12 mouse cellular contexts compared by ENCODE assay signal in the genomic region with DNA sequence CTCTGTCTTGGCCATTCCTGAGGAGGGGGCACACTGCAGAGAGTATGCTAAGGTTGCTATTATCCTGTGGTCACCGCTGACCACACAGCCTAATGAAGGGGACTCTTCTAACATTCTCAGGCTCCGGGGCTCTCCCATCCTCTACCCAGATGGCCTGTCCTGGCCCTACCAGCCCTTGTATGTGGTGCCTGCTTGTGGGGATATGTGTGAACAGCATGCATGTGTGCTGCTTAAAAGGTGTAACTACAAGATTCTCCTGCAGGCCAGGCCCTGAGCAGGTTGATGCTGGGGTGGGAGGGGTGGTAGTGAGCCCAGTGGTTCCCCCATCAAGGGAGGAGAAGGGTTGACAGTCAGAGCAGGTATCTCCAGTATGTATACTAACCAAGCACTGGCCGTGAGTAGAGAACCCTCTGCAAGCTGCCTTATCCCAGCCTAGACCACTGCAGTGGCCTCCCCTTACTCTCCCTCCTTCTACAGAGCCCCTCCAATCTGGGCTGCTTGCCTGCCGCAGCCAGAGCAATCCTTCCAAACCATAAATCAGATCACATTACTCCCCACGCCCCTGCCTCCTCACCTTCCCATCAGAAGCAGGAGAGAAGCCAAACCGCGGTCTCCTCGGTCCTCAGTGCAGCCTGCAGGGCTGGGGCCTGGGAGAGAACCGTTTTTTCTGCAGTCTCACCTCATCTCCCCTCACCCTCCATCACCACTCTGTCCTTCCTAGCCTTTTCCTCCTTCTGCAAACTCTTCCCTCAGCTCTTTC. TPM values are rescaled to one million over a fixed set of nuclear protein-coding genes. Genes with fewer than 3 reads are reported as not detected.
DNase-seq lines count a peak whose midpoint lies in the region; ATAC-seq and TF ChIP-seq lines count a peak whose summit lies in the region.
"Had no signal": no experiment of that assay in that cellular context is flagged by ENCODE, and none has a peak within 500 bp of the region (broad histone marks: within the 10 kb centered on the region; RNA-seq: fewer than 3 reads in every experiment).

No protein-coding gene starts in this region.

- peak; percentile 58 for TF ChIP-seq CTCF in hindbrain, postnatal 0 days (IDR thresholded peaks at IDR 0.05; ENCODE audit: low read depth)

- peaks cover 14% of the 10 kb centered on the region; the same call in 1 of the 2 replicates for H3K4me1 ChIP-seq in hindbrain, postnatal 0 days (ENCODE audit: insufficient read depth, low read length)
- H3K4me1 ChIP-seq in hindbrain, embryonic 12.5 days, result peaks cover 33% of the 10 kb centered on the region
- H3K4me1 ChIP-seq in embryonic facial prominence, embryonic 11.5 days (ENCODE audit: control insufficient read depth, insufficient read depth, low read length), result 0 out of 2 replicates have a peak, but pooled peaks cover 3% of the 10 kb centered on the region
- peaks cover 72% of the 10 kb centered on the region for H3K4me1 ChIP-seq in limb, embryonic 15.5 days

- no peak overlapping the region for H3K27ac ChIP-seq in hindbrain, postnatal 0 days
- no peak overlapping the region; the same call in 1 of the 2 replicates for H3K27ac ChIP-seq in hindbrain, embryonic 12.5 days
- H3K27ac ChIP-seq in embryonic facial prominence, embryonic 11.5 days (replicated peaks; ENCODE audit: low read depth, low read length), result no peak overlapping the region
- H3K27ac ChIP-seq in limb, embryonic 15.5 days, result peak overlapping the region; percentile 87
- H3K27ac ChIP-seq: heart, adult 2 months had no signal

- 57% methylated on average over 9 of the region's 9 CpGs for WGBS in hindbrain, postnatal 0 days
- WGBS in hindbrain, embryonic 12.5 days, result 50% methylated on average over 9 of the region's 9 CpGs
- WGBS in embryonic facial prominence, embryonic 11.5 days, result 44% methylated on average over 9 of the region's 9 CpGs
- 22% methylated on average over 9 of the region's 9 CpGs for WGBS in limb, embryonic 15.5 days

- no peak for DNase-seq in hindbrain, postnatal 0 days (ENCODE audit: low spot score)
- peak; percentile 24 for DNase-seq in 3T3-L1 (ENCODE audit: low read depth, low spot score)
- peak; percentile 17 for DNase-seq in embryonic facial prominence, embryonic 11.5 days (ENCODE audit: low spot score)
- no peak for DNase-seq in left cerebral cortex, adult 11 months (ENCODE audit: low spot score)
- no peak for DNase-seq in ovary, postnatal 10 days (ENCODE audit: low spot score)
- DNase-seq: cerebellum, postnatal 36 days; heart, adult 2 months; thymus, postnatal 4 days had no signal

- no peak overlapping the region for H3K9ac ChIP-seq in hindbrain, postnatal 0 days (replicated peaks; ENCODE audit: low read length)
- no peak overlapping the region for H3K9ac ChIP-seq in hindbrain, embryonic 12.5 days
- H3K9ac ChIP-seq in embryonic facial prominence, embryonic 11.5 days (replicated peaks; ENCODE audit: low read length), result no peak overlapping the region
- H3K9ac ChIP-seq in limb, embryonic 15.5 days, result no peak overlapping the region

- no peak overlapping the region for H3K4me2 ChIP-seq in hindbrain, postnatal 0 days (ENCODE audit: low read depth, low read length)
- H3K4me2 ChIP-seq in hindbrain, embryonic 12.5 days (replicated peaks), result no peak overlapping the region
- no peak overlapping the region for H3K4me2 ChIP-seq in embryonic facial prominence, embryonic 11.5 days (ENCODE audit: low read depth, low read length)
- peak overlapping the region; percentile 71 for H3K4me2 ChIP-seq in limb, embryonic 15.5 days

- no peaks in the 10 kb centered on the region for H3K36me3 ChIP-seq in hindbrain, postnatal 0 days (ENCODE audit: insufficient read depth, low read length)
- no peaks in the 10 kb centered on the region for H3K36me3 ChIP-seq in hindbrain, embryonic 12.5 days
- no peaks in the 10 kb centered on the region for H3K36me3 ChIP-seq in embryonic facial prominence, embryonic 11.5 days (replicated peaks; ENCODE audit: control insufficient read depth, insufficient read depth, low read depth, low read length)
- no peaks in the 10 kb centered on the region for H3K36me3 ChIP-seq in limb, embryonic 15.5 days

- no peak overlapping the region for H3K4me3 ChIP-seq in hindbrain, postnatal 0 days (ENCODE audit: low read length)
- no peak overlapping the region for H3K4me3 ChIP-seq in hindbrain, embryonic 12.5 days
- H3K4me3 ChIP-seq in embryonic facial prominence, embryonic 11.5 days (ENCODE audit: low read depth, low read length), result no peak overlapping the region
- no peak overlapping the region for H3K4me3 ChIP-seq in limb, embryonic 15.5 days
- H3K4me3 ChIP-seq: heart, adult 2 months; hindbrain, embryonic 10.5 days had no signal

- no peak for ATAC-seq in hindbrain, postnatal 0 days
- no peak for ATAC-seq in hindbrain, embryonic 12.5 days (ENCODE audit: low FRiP score)
- no peak for ATAC-seq in embryonic facial prominence, embryonic 11.5 days (replicated peaks; ENCODE audit: insufficient number of reproducible peaks, low FRiP score, low TSS enrichment, low read depth)
- ATAC-seq in limb, embryonic 15.5 days (ENCODE audit: insufficient number of reproducible peaks, low FRiP score, low TSS enrichment, low read depth), result no peak

- H3K27me3 ChIP-seq in hindbrain, postnatal 0 days (ENCODE audit: insufficient read depth, low read length), result no peaks in the 10 kb centered on the region
- peaks cover 26% of the 10 kb centered on the region; the same call in 1 of the 2 replicates for H3K27me3 ChIP-seq in hindbrain, embryonic 12.5 days
- peaks cover 19% of the 10 kb centered on the region for H3K27me3 ChIP-seq in embryonic facial prominence, embryonic 11.5 days (ENCODE audit: control insufficient read depth, insufficient read depth, low read length)
- H3K27me3 ChIP-seq in limb, embryonic 15.5 days, result peaks cover 15% of the 10 kb centered on the region

- no peaks in the 10 kb centered on the region for H3K9me3 ChIP-seq in hindbrain, postnatal 0 days (ENCODE audit: low read length)
- H3K9me3 ChIP-seq in hindbrain, embryonic 12.5 days (replicated peaks), result no peaks in the 10 kb centered on the region
- H3K9me3 ChIP-seq in embryonic facial prominence, embryonic 11.5 days (replicated peaks; ENCODE audit: control insufficient read depth, low read length), result no peaks in the 10 kb centered on the region
- H3K9me3 ChIP-seq in limb, embryonic 15.5 days, result no peaks in the 10 kb centered on the region
- H3K9me3 ChIP-seq: hindbrain, embryonic 10.5 days had no signal

RNA-seq across cellular contexts. Expression of a gene that starts 0.7 kb away (rescaled TPM):
- 3.3 and 5.9 TPM in 2 replicates for total RNA-seq in hindbrain, postnatal 0 days (2014; rRNA removed)
- 4.4 and 4.5 TPM in 2 replicates for polyA plus RNA-seq in hindbrain, postnatal 0 days (2015; fragmentation: Nextera tagmentation; extraction: Ambion mirVana)
- polyA plus RNA-seq in hindbrain, embryonic 12.5 days (2016; fragmentation: Nextera tagmentation; extraction: Ambion mirVana), result 2.0 and 2.9 TPM in 2 replicates
- polyA plus RNA-seq in embryonic facial prominence, embryonic 11.5 days (2014; fragmentation: Nextera tagmentation; extraction: Ambion mirVana), result 2.2 and 2.3 TPM in 2 replicates
- polyA plus RNA-seq in limb, embryonic 15.5 days (2015; fragmentation: Nextera tagmentation; extraction: Ambion mirVana), result 24.0 and 31.1 TPM in 2 replicates

RNA-seq across cellular contexts. Expression of a gene that starts 2.6 kb away (rescaled TPM):
- total RNA-seq in hindbrain, postnatal 0 days (2014; rRNA removed), result 39.0 and 41.8 TPM in 2 replicates
- polyA plus RNA-seq in hindbrain, postnatal 0 days (2015; fragmentation: Nextera tagmentation; extraction: Ambion mirVana), result 36.3 and 36.6 TPM in 2 replicates
- 12.5 and 12.8 TPM in 2 replicates for polyA plus RNA-seq in hindbrain, embryonic 12.5 days (2016; fragmentation: Nextera tagmentation; extraction: Ambion mirVana)
- 0.98 and 1.00 TPM in 2 replicates for polyA plus RNA-seq in embryonic facial prominence, embryonic 11.5 days (2014; fragmentation: Nextera tagmentation; extraction: Ambion mirVana)
- polyA plus RNA-seq in limb, embryonic 15.5 days (2015; fragmentation: Nextera tagmentation; extraction: Ambion mirVana), result 2.4 and 3.2 TPM in 2 replicates

RNA-seq across cellular contexts. Expression of a gene that starts 46.2 kb away (rescaled TPM):
- not detected in 2 replicates for total RNA-seq in hindbrain, postnatal 0 days (2014; rRNA removed)
- polyA plus RNA-seq in hindbrain, postnatal 0 days (2015; fragmentation: Nextera tagmentation; extraction: Ambion mirVana), result not detected in 2 replicates
- polyA plus RNA-seq in hindbrain, embryonic 12.5 days (2016; fragmentation: Nextera tagmentation; extraction: Ambion mirVana), result not detected in 2 replicates
- 2.3 TPM in 1 of 2 replicates, not detected in the other for polyA plus RNA-seq in embryonic facial prominence, embryonic 11.5 days (2014; fragmentation: Nextera tagmentation; extraction: Ambion mirVana)
- not detected in 2 replicates for polyA plus RNA-seq in limb, embryonic 15.5 days (2015; fragmentation: Nextera tagmentation; extraction: Ambion mirVana)
- total RNA-seq: heart, adult 2 months; left cerebral cortex, postnatal 25 days had no signal
- polyA plus RNA-seq: heart, adult 2 months; hindbrain, embryonic 10.5 days had no signal

RNA-seq across cellular contexts. Expression of a gene that starts 50.3 kb away (rescaled TPM):
- not detected in 2 replicates for total RNA-seq in hindbrain, postnatal 0 days (2014; rRNA removed)
- 0.13 TPM in 1 of 2 replicates, not detected in the other for polyA plus RNA-seq in hindbrain, postnatal 0 days (2015; fragmentation: Nextera tagmentation; extraction: Ambion mirVana)
- polyA plus RNA-seq in hindbrain, embryonic 12.5 days (2016; fragmentation: Nextera tagmentation; extraction: Ambion mirVana), result not detected in 2 replicates
- not detected in 2 replicates for polyA plus RNA-seq in embryonic facial prominence, embryonic 11.5 days (2014; fragmentation: Nextera tagmentation; extraction: Ambion mirVana)
- 0.33 and 0.83 TPM in 2 replicates for polyA plus RNA-seq in limb, embryonic 15.5 days (2015; fragmentation: Nextera tagmentation; extraction: Ambion mirVana)
- total RNA-seq: heart, adult 2 months; left cerebral cortex, postnatal 25 days had no signal
- polyA plus RNA-seq: heart, adult 2 months had no signal

Comparison
In these comparisons a context has a peak if more than half of its experiments do, and no peak if none do; other contexts are left out.
1. DNase-seq: peak in 3T3-L1 (single experiment) and embryonic facial prominence, embryonic 11.5 days (single experiment); none in hindbrain, postnatal 0 days (single experiment), left cerebral cortex, adult 11 months (single experiment) and ovary, postnatal 10 days (single experiment).